Mouse (Mus musculus) heart, embryonic 13.5 days (tissue): ENCODE results near the gene Mtx1. TPM values are rescaled to one million over a fixed set of nuclear protein-coding genes. Genes with fewer than 3 reads are reported as not detected.

Experiments
- ATAC-seq: fragments of 200-750 bp; cut with Nextera tagmentation; 2 replicates; pipeline ENCODE4 v1.8.0; 2017; ENCODE audit warnings: moderate TSS enrichment; ENCODE audit not compliant: insufficient number of reproducible peaks, low FRiP score, low TSS enrichment; ENCODE audit errors: extremely low read depth
- H3K27ac ChIP-seq: fragments of 300-500 bp; sonication (generic); replicated peaks from 2 replicates; pipeline ENCODE4 v1.5.1; 2015; ENCODE audit warnings: moderate library complexity, mild to moderate bottlenecking, inconsistent platforms
- H3K27me3 ChIP-seq: fragments of 300-500 bp; sonication (generic); replicated peaks from 2 replicates; pipeline ENCODE4 v1.6.1; 2015; ENCODE audit warnings: mild to moderate bottlenecking, inconsistent platforms
- H3K36me3 ChIP-seq: fragments of 300-500 bp; sonication (generic); 2 replicates; pipeline ENCODE4 v1.6.1; 2015; ENCODE audit warnings: mild to moderate bottlenecking, inconsistent platforms
- H3K4me1 ChIP-seq: fragments of 300-500 bp; sonication (generic); 2 replicates; pipeline ENCODE4 v1.6.1; 2015; ENCODE audit warnings: inconsistent platforms
- H3K4me2 ChIP-seq: fragments of 300-500 bp; sonication (generic); 2 replicates; pipeline ENCODE4 v1.6.1; 2015; ENCODE audit warnings: inconsistent platforms, mild to moderate bottlenecking, moderate library complexity
- H3K4me3 ChIP-seq: fragments of 300-500 bp; sonication (generic); 2 replicates; pipeline ENCODE4 v1.5.1; 2015; ENCODE audit warnings: moderate library complexity, mild to moderate bottlenecking, inconsistent platforms
- H3K9ac ChIP-seq: fragments of 300-500 bp; sonication (generic); 2 replicates; pipeline ENCODE4 v1.6.1; 2015; ENCODE audit warnings: inconsistent platforms, mild to moderate bottlenecking, moderate library complexity
- H3K9me3 ChIP-seq: fragments of 300-500 bp; sonication (generic); 2 replicates; pipeline ENCODE4 v1.6.1; 2016; ENCODE audit warnings: inconsistent platforms
- WGBS: fragments of 180-500 bp; shearing (Covaris S2); methylation state at CpG from one replicate; pipeline ENCODE4 v1.1.7; 2015; ENCODE audit warnings: mixed read lengths; 5-methylcytosine and 5-hydroxymethylcytosine counted together
- polyA plus RNA-seq: library from polyadenylated mRNA; unstranded; fragments of >200 nt; fragmentation: Nextera tagmentation; extraction: Ambion mirVana; gene quantifications from 2 replicates; pipeline ENCODE4 v1.2.1, GENCODE M21; 2015

Gene Mtx1
- polyA plus RNA-seq, 1 experiment from 2014 or later: 126 TPM

GRCm38 (mm10) chr3:89238494-89238893 lies 11.6 kb upstream of the Mtx1 start:
- ATAC-seq: no peak

GRCm38 (mm10) chr3:89237682-89238081 lies 10.8 kb upstream of the Mtx1 start:
- H3K27me3 ChIP-seq: peaks cover 38% of the 10 kb centered on the region
- H3K36me3 ChIP-seq: no peaks in the 10 kb centered on the region
- no peak overlapping the region for H3K4me2 ChIP-seq
- H3K27ac ChIP-seq: no peak overlapping the region
- H3K9me3 ChIP-seq: no peaks in the 10 kb centered on the region
- WGBS: 86% methylated on average over 21 of the region's 21 CpGs
- H3K4me3 ChIP-seq: no peak overlapping the region
- peaks cover 16% of the 10 kb centered on the region for H3K4me1 ChIP-seq
- H3K9ac ChIP-seq: no peak overlapping the region
- no peak for ATAC-seq

More at GRCm38 (mm10) chr3:89238494-89238893, 11.6 kb upstream of the Mtx1 start:
- Histone ChIP-seq H3K9ac (0 out of 2 replicates have a peak overlapping the region, but pooled peaks have one; percentile 24), H3K4me3 (no peak overlapping the region), H3K36me3 (no peaks in the 10 kb centered on the region), H3K4me2 (no peak overlapping the region), H3K27ac (no peak overlapping the region), H3K27me3 (peaks cover 45% of the 10 kb centered on the region), H3K9me3 (no peaks in the 10 kb centered on the region), H3K4me1 (peaks cover 10% of the 10 kb centered on the region)
- 45% methylated on average over 11 of the region's 12 CpGs for WGBS

- no peak overlapping the region for H3K27ac ChIP-seq
- H3K9me3 ChIP-seq: no peaks in the 10 kb centered on the region
- H3K4me1 ChIP-seq: peaks cover 17% of the 10 kb centered on the region
- H3K9ac ChIP-seq: no peak overlapping the region
- H3K4me3 ChIP-seq: no peak overlapping the region
- WGBS: 79% methylated on average over 10 of the region's 10 CpGs
- peaks cover 46% of the 10 kb centered on the region for H3K27me3 ChIP-seq
- no peak overlapping the region for H3K4me2 ChIP-seq
- H3K36me3 ChIP-seq: no peaks in the 10 kb centered on the region
- ATAC-seq: no peak
Observed at GRCm38 (mm10) chr3:89236516-89236915, 9.6 kb upstream of the Mtx1 start.

- no peak overlapping the region for H3K4me2 ChIP-seq
- peaks cover 66% of the 10 kb centered on the region for H3K27me3 ChIP-seq
- no peaks in the 10 kb centered on the region for H3K36me3 ChIP-seq
- peaks cover 20% of the 10 kb centered on the region for H3K4me1 ChIP-seq
- H3K9me3 ChIP-seq: no peaks in the 10 kb centered on the region
- no peak overlapping the region for H3K4me3 ChIP-seq
- H3K27ac ChIP-seq: 0 out of 2 replicates have a peak overlapping the region, but pooled peaks have one; percentile 39
- 49% methylated on average over 14 of the region's 14 CpGs for WGBS
- peak; percentile 23; the same call in 1 of the 2 replicates for ATAC-seq
- peak overlapping the region; percentile 21; the same call in 1 of the 2 replicates for H3K9ac ChIP-seq
Observed at GRCm38 (mm10) chr3:89233562-89234110, 6.7 kb upstream of the Mtx1 start.

- Histone ChIP-seq H3K36me3 (no peaks in the 10 kb centered on the region), H3K4me2 (no peak overlapping the region), H3K9me3 (no peaks in the 10 kb centered on the region), H3K4me3 (no peak overlapping the region), H3K27me3 (peaks cover 58% of the 10 kb centered on the region), H3K27ac (no peak overlapping the region), H3K4me1 (peaks cover 27% of the 10 kb centered on the region), H3K9ac (no peak overlapping the region)
- 70% methylated on average over 6 of the region's 6 CpGs for WGBS
- ATAC-seq: no peak
Observed at GRCm38 (mm10) chr3:89232614-89233013, 5.7 kb upstream of the Mtx1 start.

GRCm38 (mm10) chr3:89231772-89232275 lies 4.9 kb upstream of the Mtx1 start:
- no peak overlapping the region for H3K27ac ChIP-seq

GRCm38 (mm10) chr3:89231345-89231744 lies 4.5 kb upstream of the Mtx1 start:
- peaks cover 63% of the 10 kb centered on the region for H3K27me3 ChIP-seq
- H3K36me3 ChIP-seq: no peaks in the 10 kb centered on the region
- H3K9ac ChIP-seq: no peak overlapping the region
- H3K4me2 ChIP-seq: no peak overlapping the region
- H3K9me3 ChIP-seq: no peaks in the 10 kb centered on the region
- peaks cover 38% of the 10 kb centered on the region for H3K4me1 ChIP-seq
- no peak overlapping the region for H3K4me3 ChIP-seq
- WGBS: 50% methylated on average over 7 of the region's 7 CpGs
- H3K27ac ChIP-seq: no peak overlapping the region
- no peak for ATAC-seq

More at GRCm38 (mm10) chr3:89231772-89232275, 4.9 kb upstream of the Mtx1 start:
- H3K4me3 ChIP-seq: no peak overlapping the region
- 64% methylated on average over 16 of the region's 16 CpGs for WGBS
- peaks cover 34% of the 10 kb centered on the region for H3K4me1 ChIP-seq
- no peak for ATAC-seq
- no peaks in the 10 kb centered on the region for H3K36me3 ChIP-seq
- no peak overlapping the region for H3K9ac ChIP-seq
- H3K4me2 ChIP-seq: no peak overlapping the region
- H3K9me3 ChIP-seq: no peaks in the 10 kb centered on the region
- H3K27me3 ChIP-seq: peaks cover 59% of the 10 kb centered on the region

GRCm38 (mm10) chr3:89230561-89230960 lies 3.7 kb upstream of the Mtx1 start:
- H3K9ac ChIP-seq: no peak overlapping the region
- peaks cover 65% of the 10 kb centered on the region for H3K27me3 ChIP-seq
- no peak overlapping the region for H3K4me3 ChIP-seq
- H3K4me2 ChIP-seq: no peak overlapping the region
- no peaks in the 10 kb centered on the region for H3K36me3 ChIP-seq
- H3K4me1 ChIP-seq: peaks cover 39% of the 10 kb centered on the region
- H3K9me3 ChIP-seq: no peaks in the 10 kb centered on the region
- WGBS: 78% methylated on average over 2 of the region's 2 CpGs
- H3K27ac ChIP-seq: no peak overlapping the region
- no peak for ATAC-seq

GRCm38 (mm10) chr3:89229276-89229675 lies 2.4 kb upstream of the Mtx1 start:
- Histone ChIP-seq H3K36me3 (0 out of 2 replicates have a peak, but pooled peaks cover 4% of the 10 kb centered on the region), H3K4me2 (0 out of 2 replicates have a peak overlapping the region, but pooled peaks have one; percentile 78), H3K27me3 (peaks cover 67% of the 10 kb centered on the region), H3K9ac (no peak overlapping the region), H3K4me3 (no peak overlapping the region), H3K4me1 (peaks cover 39% of the 10 kb centered on the region), H3K9me3 (no peaks in the 10 kb centered on the region), H3K27ac (no peak overlapping the region)
- 63% methylated on average over 4 of the region's 4 CpGs for WGBS
- no peak for ATAC-seq

GRCm38 (mm10) chr3:89228836-89229235 lies 1.9 kb upstream of the Mtx1 start, which contains the start of gene Muc1:
Muc1 (plus strand) TSS chr3:89229057.
- ATAC-seq: no peak
- Histone ChIP-seq H3K4me2 (peak within 1 kb of the TSS; percentile 78), H3K9me3 (no peaks in the 10 kb centered on the region), H3K27ac (0 out of 2 replicates have a peak within 1 kb of the TSS, but pooled peaks have one; percentile 17), H3K27me3 (peaks cover 66% of the 10 kb centered on the region), H3K4me3 (peak within 1 kb of the TSS; percentile 57), H3K4me1 (peaks cover 35% of the 10 kb centered on the region), H3K36me3 (0 out of 2 replicates have a peak, but pooled peaks cover 4% of the 10 kb centered on the region), H3K9ac (peak within 1 kb of the TSS; percentile 76)
- 28% methylated on average over 10 of the region's 10 CpGs for WGBS

- H3K4me3 ChIP-seq: peak overlapping the region; percentile 57
- H3K27me3 ChIP-seq: peaks cover 66% of the 10 kb centered on the region
- H3K36me3 ChIP-seq: 0 out of 2 replicates have a peak, but pooled peaks cover 8% of the 10 kb centered on the region
- 0 out of 2 replicates have a peak overlapping the region, but pooled peaks have one; percentile 17 for H3K27ac ChIP-seq
- H3K4me1 ChIP-seq: peaks cover 29% of the 10 kb centered on the region
- WGBS: under 1% methylated on average over 20 of the region's 20 CpGs
- peak overlapping the region; percentile 78 for H3K4me2 ChIP-seq
- ATAC-seq: peak; percentile 22; the same call in 1 of the 2 replicates
- peak overlapping the region; percentile 76 for H3K9ac ChIP-seq
- H3K9me3 ChIP-seq: no peaks in the 10 kb centered on the region
Observed at GRCm38 (mm10) chr3:89228180-89228549, 1.3 kb upstream of the Mtx1 start.
